Mouse (Mus musculus): ENCODE measurements around the gene Sox2.

DNA sequence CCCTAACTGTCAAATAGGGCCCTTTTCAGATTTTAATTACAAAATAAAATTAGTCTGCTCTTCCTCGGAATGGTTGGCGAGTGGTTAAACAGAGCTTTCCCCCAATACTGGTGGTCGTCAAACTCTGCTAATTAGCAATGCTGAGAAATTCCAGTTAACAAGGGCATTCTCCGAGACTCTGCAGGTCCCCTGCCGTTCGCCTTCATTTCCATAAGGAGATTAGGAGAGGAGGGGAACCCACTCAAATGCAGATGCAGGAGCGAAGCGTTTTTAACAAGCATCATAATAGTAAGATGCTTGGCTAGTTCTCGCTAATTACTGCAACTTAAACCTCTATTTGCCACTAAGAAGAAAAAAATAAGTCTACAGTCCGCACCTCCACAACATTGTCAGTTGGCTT is 4.0 kb upstream of the Sox2 start:
- TF ChIP-seq NELFE (IDR thresholded peaks at IDR 0.05; ENCODE audit: low read depth, low read length), result no peak
- TF ChIP-seq ELF1 (IDR thresholded peaks at IDR 0.05; ENCODE audit: low read depth, low read length), result no peak
- TF ChIP-seq ZMIZ1 (IDR thresholded peaks at IDR 0.05; ENCODE audit: low read depth, low read length), result no peak
- no peak for TF ChIP-seq POLR2A (IDR thresholded peaks at IDR 0.05; ENCODE audit: control insufficient read depth in 1 of 2, insufficient read depth in 1 of 2, low read depth in 1 of 2, low read length in 2 of 2, poor library complexity in 1 of 2)
- TF ChIP-seq MYB (IDR thresholded peaks at IDR 0.05; ENCODE audit: low read depth, low read length), result no peak

Measured in MEL (cell line).